Mouse (Mus musculus): Measurements from ENCODE around the gene Mrps35. TPM values are rescaled to one million over a fixed set of nuclear protein-coding genes. Genes with fewer than 3 reads are reported as not detected.

Gene Mrps35
- 71.5 and 102 TPM in 2 replicates for polyA plus RNA-seq (2015; fragmentation: Nextera tagmentation; extraction: Ambion mirVana)

GRCm38 (mm10) chr6:147042291-147043290 is at the start of gene Mrps35:
Gene Mrps35 (plus strand): TSS chr6:147042764.

GRCm38 (mm10) chr6:147032303-147032925 is 10.2 kb upstream of the Mrps35 start, which contains the start of gene Rep15:
Gene Rep15 (plus strand): TSS chr6:147032584.

GRCm38 (mm10) chr6:147086594-147087225 is 44.1 kb downstream of the Mrps35 start, which contains the start of gene Mansc4:
Gene Mansc4 (minus strand): TSS chr6:147087032.

GRCm38 (mm10) chr6:147091136-147092120 is 48.9 kb downstream of the Mrps35 start, which contains the start of gene Klhl42:
Gene Klhl42 (plus strand): TSS chr6:147091379.

Other genes starting within 250 kb of the Mrps35 start
- 2.2 and 3.0 TPM in 2 replicates for gene Arntl2, start 246.7 kb upstream of the Mrps35 start, polyA plus RNA-seq (2015; fragmentation: Nextera tagmentation; extraction: Ambion mirVana)
- gene Smco2, start 192.7 kb upstream of the Mrps35 start, polyA plus RNA-seq (2015; fragmentation: Nextera tagmentation; extraction: Ambion mirVana): not detected in 2 replicates
- gene Ppfibp1, start 154.3 kb upstream of the Mrps35 start, polyA plus RNA-seq (2015; fragmentation: Nextera tagmentation; extraction: Ambion mirVana): 27.3 and 43.5 TPM in 2 replicates
- gene 1700034J05Rik, start 88.3 kb upstream of the Mrps35 start, polyA plus RNA-seq (2015; fragmentation: Nextera tagmentation; extraction: Ambion mirVana): 0.19 TPM in 1 of 2 replicates, not detected in the other
- 0.41 and 0.84 TPM in 2 replicates for gene Rep15, start 10.2 kb upstream of the Mrps35 start, polyA plus RNA-seq (2015; fragmentation: Nextera tagmentation; extraction: Ambion mirVana)
- gene Mansc4, start 44.3 kb downstream of the Mrps35 start, polyA plus RNA-seq (2015; fragmentation: Nextera tagmentation; extraction: Ambion mirVana): 0.98 and 1.4 TPM in 2 replicates
- gene Klhl42, start 48.6 kb downstream of the Mrps35 start, polyA plus RNA-seq (2015; fragmentation: Nextera tagmentation; extraction: Ambion mirVana): 4.9 and 7.0 TPM in 2 replicates
- gene Pthlh, start 221.4 kb downstream of the Mrps35 start, polyA plus RNA-seq (2015; fragmentation: Nextera tagmentation; extraction: Ambion mirVana): 2.2 and 4.8 TPM in 2 replicates

Measured in adrenal gland, postnatal 0 days (tissue).